Mouse (Mus musculus) left cerebral cortex, postnatal 25 days (tissue): ENCODE results near the gene Tnfrsf11a. TPM values are rescaled to one million over a fixed set of nuclear protein-coding genes. Genes with fewer than 3 reads are reported as not detected.
"Not testable (repeated sequence)": the region's sequence is repeated elsewhere in the genome, so short reads cannot be mapped to it uniquely, and the experiment has no call there.

Source experiments
- DNase-seq, 2 experiments: peaks; one replicate each; pipeline ENCODE4 v3.0.0; 2022; ENCODE audit warnings: low spot score in 2 of 2, mixed read lengths in 1 of 2
- intact Hi-C: fragments of 180-260 bp; cut with DNase I; formaldehyde crosslinking; loops from one replicate; pipeline ENCODE4 v1.15.1; 2025
- total RNA-seq, 2 experiments: library from RNA; stranded (reverse); gene quantifications; 2 replicates each; pipeline ENCODE4 v1.2.3; 2021

Tnfrsf11a gene
- total RNA-seq, 2 experiments from 2014 or later: 6.9 to 7.9 TPM

GRCm38 (mm10) chr1:105781391-105782146 lies 1.1 kb downstream of the Tnfrsf11a start:
- intact Hi-C loops: loop anchor here (2.0 to 5.0 kb wide), 3 partner anchors 39 to 211 kb away; no protein-coding TSS in a partner anchor
- DNase-seq: no peak

DNA sequence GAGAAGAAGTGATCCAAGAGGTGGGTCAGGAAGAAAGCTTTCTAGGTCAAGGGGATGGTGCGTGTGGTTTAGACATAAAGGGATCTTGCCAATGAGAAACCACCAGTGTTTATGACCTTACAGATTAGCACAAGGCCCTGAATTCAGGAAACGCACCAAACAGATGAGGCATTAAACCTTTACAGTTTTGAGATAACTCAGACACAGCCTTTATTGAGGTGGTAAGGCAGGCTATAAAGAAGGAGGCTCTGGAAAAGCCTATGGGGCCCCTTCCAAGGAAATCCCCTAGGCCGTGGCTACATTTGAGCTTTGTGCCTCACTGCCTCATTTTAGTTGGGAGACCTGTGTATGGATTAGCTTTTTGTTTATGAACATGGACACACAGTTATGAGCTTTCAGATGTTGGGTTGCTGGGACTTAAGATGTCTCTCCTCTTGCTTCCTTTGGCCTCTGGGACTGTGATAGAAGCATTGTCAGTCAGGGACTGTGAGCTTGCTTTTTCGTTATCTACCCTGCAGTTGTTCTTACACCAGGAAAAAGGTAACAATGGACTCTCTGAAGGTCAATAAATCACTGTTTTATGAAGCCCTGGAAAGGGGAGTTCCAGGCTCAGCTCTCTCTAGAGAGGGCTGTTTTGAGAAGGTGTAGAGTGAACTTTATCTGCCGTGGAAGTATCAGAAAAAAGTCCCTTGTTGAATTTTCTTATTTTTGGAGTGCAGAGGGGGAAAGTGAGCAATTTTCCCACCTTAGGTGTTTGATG lies 3.9 kb downstream of the Tnfrsf11a start:
- intact Hi-C loops: loop anchor here (5.0 kb wide), 1 partner anchor 42 kb away; no protein-coding TSS in a partner anchor
- DNase-seq: no peak

DNA sequence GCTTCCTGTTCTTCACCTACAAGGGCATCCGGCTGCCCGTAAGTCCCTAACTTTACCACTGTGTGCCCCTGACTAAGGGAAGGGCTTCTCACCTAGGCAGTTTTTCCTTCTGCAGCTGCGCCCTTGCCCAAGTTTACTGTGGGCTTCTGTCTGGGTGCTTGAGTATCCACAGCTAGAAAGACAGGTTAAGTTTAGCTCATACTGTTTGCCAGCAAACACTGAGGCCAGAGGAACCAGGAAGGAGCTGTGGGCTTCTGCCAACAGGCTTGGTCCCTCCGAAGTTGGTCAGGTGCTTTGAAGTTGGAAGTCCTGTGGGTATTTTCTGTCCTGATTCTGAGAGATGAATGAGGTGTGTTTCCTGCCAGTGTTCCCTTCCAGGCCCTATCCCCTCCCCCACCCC lies 4.6 kb downstream of the Tnfrsf11a start:
- DNase-seq: no peak
- intact Hi-C loops: no loop called here

GRCm38 (mm10) chr1:105786731-105787357 lies 6.3 kb downstream of the Tnfrsf11a start:
- intact Hi-C loops: no loop called here
- peak in 1 of 2 experiments; percentile 49 for DNase-seq

DNA sequence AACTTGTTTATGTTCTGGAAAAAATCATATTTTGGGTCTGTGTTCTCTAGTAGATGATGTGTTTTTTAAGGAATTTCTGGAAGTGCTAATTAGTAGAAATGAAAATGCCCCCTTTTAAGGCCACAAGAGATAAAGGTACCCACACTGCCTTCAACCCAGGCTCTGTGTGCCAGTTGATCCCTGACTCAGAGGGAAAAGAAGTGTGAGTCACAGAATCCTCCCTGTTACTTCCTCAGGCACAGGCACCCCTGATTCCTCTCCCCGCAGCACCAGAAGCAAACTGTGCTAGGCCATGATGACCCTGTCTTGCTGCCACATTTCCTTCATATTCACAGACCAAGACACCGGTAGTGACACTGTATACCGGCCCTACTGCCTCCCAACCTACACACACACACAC lies 9.6 kb downstream of the Tnfrsf11a start:
- intact Hi-C loops: no loop called here
- no peak for DNase-seq

- no peak for DNase-seq
- intact Hi-C loops: no loop called here
These were observed 14.2 kb downstream of the Tnfrsf11a start for GRCm38 (mm10) chr1:105794670-105795069.

DNA sequence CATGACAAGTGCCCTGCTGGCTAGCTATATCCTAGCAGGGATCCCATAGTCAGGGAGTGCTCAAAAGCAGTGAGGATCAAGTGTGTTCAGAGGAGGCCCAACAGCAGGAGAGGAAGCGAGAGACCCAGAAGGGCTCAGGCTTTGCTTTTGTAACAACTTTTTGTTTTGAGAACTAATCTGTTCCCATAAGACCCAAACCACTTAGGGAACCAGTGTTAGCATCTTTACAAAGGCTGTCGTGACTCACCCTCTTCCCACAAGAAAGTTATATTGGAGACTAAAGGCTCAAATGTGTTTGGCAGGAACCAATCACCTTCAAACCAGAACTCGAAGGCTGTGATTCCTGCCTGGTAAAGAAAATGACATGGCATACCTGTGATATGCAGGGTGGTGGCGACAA lies 15.2 kb downstream of the Tnfrsf11a start:
- DNase-seq: no peak
- intact Hi-C loops: no loop called here

- intact Hi-C loops: no loop called here
- no peak for DNase-seq
These were observed 20.1 kb downstream of the Tnfrsf11a start for GRCm38 (mm10) chr1:105800570-105800969.

GRCm38 (mm10) chr1:105801252-105801651 lies 20.7 kb downstream of the Tnfrsf11a start:
- intact Hi-C loops: no loop called here
- DNase-seq: no peak

DNA sequence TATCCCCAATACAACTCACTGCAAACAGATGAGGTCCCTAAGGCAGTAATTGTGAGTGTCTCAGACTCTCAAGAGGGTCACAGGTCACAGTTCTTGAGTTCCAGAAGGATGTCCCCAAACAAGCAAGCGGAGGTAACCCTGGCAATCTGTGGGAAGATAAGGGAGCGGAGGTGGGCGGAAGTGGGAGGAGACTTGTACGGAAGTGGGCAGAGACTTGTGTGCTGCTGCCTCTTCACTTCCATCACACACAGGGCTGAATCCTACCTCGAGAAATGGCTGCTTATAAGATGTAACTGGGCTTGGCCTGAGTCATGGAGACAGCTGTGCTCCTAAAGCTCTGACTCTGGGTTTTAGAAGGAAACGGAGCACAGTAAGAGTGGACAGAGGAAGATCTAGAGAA lies 22.4 kb downstream of the Tnfrsf11a start:
- no peak for DNase-seq
- intact Hi-C loops: no loop called here

GRCm38 (mm10) chr1:105804285-105804684 lies 23.8 kb downstream of the Tnfrsf11a start:
- no peak for DNase-seq
- intact Hi-C loops: no loop called here

- intact Hi-C loops: no loop called here
These were observed 25.0 kb downstream of the Tnfrsf11a start for GRCm38 (mm10) chr1:105805565-105805964.

DNA sequence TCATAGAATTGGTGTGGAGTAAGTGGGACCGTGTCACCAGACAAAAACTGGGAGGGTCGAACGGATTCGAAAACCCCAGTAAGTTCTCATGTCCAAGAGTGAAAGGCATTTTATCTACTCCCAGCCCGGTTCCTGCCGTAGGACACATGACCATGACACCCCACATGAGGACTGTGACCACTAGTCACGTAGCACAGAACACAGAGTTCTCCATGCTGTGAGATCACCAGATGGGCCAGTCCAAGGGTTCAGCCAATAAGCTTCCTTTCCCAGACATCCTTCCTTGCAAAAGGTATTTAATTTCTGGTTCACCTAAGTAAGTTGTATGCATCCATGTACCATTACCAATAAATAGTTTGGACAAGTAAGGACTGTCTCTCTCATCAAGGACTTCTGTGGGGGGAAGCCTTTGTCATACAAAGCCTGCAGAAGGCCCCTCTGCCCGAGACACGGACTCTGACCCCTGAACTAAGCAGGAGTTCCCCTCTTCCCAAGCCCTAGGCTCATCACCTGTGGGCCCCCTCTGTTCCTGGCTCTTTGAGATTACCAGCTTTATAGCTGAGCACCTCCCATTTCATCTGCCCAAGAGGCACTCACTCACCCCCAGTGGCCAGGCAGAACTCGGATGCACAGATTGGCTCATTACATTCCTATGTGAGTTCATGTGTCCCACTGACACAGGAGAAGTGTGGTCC lies 26.7 kb downstream of the Tnfrsf11a start:
- intact Hi-C loops: no loop called here
- no peak for DNase-seq

More at GRCm38 (mm10) chr1:105805565-105805964, 25.0 kb downstream of the Tnfrsf11a start:
- DNase-seq: no peak

DNA sequence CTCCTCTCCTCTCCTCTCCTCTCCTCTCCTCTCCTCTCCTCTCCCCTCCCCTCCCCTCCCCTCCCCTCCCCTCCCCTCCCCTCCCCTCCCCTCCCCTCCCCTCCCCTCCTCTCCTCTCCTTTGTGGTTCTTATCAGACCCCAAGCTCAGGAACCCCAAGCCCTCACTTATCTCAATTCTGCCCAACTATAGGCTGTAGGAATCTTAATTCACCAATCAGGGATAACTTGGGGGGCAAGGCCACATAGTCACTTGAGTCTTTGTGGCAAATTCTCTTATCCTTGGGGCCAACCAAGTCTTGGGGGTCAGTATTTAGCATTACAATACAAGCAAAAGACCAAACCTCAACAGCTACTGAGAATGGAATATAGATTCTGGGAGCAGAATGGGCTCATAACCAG lies 31.5 kb downstream of the Tnfrsf11a start:
- intact Hi-C loops, DNase-seq: not testable (repeated sequence)

- no peak for DNase-seq
- intact Hi-C loops: no loop called here
These were observed 32.6 kb downstream of the Tnfrsf11a start for GRCm38 (mm10) chr1:105812960-105813708.

DNA sequence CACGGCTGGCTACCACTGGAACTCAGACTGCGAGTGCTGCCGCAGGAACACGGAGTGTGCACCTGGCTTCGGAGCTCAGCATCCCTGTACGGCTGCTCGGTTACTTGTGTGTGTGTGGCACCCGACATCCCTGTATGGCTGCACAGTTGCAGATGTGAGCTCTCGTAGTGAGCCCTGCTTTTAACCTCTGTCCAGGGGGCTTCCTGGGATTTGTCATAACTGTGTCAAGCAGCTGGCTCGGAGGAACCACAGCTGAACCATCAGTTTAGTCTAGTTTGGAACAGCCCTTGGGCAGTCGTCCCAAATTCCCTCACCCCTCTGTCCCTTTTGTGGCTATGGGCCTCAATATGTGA lies 33.2 kb downstream of the Tnfrsf11a start:
- intact Hi-C loops: no loop called here
- no peak for DNase-seq

DNA sequence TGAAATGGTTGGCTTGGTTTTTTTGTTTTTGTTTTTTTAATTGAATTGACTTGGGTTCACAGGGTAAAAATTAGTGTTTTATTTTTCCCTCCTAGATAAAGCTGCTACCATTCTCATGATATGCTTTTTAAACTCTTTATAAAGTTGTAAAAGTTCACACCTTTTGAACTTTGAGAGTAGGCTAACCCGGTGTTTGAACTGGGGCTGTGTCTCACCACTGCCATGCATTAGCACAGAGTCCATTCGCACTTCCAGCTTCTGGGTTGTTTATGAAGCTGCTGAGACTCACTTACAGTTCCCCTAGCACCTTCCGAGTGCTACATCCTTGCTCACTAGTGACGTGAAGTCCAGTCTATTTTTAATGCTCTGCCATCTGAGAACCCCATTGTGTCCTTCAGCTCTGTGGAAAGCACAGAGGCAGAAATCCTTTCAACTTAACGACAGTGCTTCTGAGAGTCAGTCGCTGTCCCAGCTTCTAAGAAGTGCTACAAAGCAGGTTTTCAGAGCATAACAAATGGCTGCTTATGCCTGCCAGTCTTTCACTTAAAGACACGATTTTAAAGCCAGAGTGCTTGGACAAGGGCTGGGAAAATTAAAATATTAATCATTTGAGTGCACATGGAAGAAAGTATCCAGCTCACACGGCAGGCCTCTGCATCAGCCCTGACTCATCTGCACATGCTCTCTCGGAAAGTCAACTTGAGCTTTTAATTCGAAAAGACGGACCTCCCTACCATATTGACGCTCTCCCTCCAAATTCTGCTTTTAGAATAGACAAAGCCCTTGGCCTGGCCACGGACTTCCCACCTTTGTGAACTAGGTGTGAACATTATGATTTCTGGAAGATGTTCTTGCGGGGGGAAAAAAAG lies 34.1 kb downstream of the Tnfrsf11a start:
- no peak for DNase-seq
- intact Hi-C loops: no loop called here

DNA sequence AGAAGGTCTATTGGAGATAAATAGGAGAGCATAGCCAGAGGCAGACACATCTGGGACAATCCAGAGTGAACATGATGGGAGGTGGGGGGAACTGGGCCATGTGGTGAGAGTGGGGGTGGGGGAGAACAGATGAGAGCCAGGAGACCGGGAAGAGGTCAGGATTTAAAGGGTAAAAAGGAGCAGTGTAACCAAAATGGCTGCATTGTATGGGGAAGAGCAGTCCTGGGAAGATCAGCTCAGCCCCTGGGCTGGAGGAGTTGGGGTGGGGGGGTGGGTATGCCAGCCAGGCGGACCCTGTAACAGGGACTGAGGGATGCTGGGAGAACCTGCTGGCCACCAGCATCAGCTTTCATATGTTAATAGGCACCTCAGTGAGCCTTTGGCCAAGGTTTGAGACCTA lies 34.8 kb downstream of the Tnfrsf11a start:
- intact Hi-C loops: no loop called here
- DNase-seq: no peak
